Mouse (Mus musculus) CD4-positive helper T cell, adult 2 months (primary cell): Measurements from ENCODE around the gene Zfp689.
"Not testable (repeated sequence)": the region's sequence is repeated elsewhere in the genome, so short reads cannot be mapped to it uniquely, and the experiment has no call there.

Experiments
- DNase-seq: peaks from one replicate; pipeline ENCODE4 v3.0.0-alpha.2; 2012; ENCODE audit warnings: low read depth, missing footprints, low spot score

Gene Zfp689

GRCm38 (mm10) chr7:127470743-127471645 is 22.0 kb upstream of the Zfp689 start:
- DNase-seq, result peak; percentile 96

- peak; percentile 39 for DNase-seq
These were observed 21.2 kb upstream of the Zfp689 start for GRCm38 (mm10) chr7:127470011-127470715.

DNA sequence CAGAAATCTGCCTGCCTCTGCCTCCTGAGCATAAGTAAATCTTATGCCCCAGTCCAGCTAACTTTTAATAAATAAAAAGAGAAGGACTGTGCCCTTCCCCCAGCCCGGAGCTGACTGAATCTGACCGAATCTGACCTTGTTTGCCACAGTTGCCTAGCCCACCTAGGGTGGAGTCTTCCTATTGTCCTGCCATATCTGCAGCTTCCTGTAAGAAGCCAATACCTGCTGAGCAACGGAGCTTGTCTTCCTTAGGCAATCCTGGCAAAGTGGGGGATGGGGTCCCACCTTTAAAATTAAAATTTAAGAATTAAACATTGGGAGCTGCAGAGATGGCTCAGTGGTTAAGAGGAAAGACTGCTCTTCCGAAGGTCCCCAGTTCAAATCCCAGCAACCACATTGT is 17.6 kb upstream of the Zfp689 start:
- DNase-seq, result no peak

DNA sequence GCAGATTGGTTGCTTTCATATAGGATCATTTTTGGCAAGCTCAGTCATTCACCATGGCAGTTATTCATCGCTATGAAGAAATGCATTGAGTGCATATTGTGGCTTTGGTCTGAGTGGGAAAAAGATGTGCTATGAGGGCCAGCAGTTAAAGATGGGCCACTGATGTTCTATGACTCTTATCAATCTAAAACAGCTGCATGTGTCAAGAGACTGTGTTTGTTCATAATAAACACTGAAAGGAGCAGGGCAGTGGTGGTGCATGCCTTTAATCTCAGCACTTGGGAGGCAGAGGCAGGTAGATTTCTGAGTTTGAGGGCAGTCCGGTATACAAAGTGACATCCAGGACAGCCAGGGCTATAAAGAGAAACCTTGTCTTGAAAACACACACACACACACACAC is 16.7 kb upstream of the Zfp689 start:
- not testable (repeated sequence) for DNase-seq

DNA sequence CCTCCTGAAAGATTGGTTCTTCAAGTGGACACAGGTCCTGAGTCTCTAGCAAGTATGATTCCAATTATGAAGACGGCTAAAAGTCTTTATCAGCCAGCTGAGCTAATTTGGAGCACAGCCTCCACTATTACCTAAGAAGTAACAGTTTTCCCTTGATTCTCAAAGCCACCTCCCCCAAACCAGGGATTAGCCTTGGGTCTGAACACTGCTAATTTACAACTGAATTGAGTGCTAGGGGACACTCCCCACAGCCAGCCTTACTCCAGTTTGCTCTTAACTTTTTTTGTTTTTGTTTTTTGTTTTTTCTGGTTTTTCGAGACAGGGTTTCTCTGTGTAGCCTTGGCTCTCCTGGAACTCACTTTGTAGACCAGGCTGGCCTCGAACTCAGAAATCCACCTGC is 16.2 kb upstream of the Zfp689 start:
- no peak for DNase-seq

GRCm38 (mm10) chr7:127459311-127459710 is 10.4 kb upstream of the Zfp689 start, which contains the start of gene Prr14:
TSS of gene Prr14 (plus strand) at chr7:127459611.
- not testable (repeated sequence) for DNase-seq

DNA sequence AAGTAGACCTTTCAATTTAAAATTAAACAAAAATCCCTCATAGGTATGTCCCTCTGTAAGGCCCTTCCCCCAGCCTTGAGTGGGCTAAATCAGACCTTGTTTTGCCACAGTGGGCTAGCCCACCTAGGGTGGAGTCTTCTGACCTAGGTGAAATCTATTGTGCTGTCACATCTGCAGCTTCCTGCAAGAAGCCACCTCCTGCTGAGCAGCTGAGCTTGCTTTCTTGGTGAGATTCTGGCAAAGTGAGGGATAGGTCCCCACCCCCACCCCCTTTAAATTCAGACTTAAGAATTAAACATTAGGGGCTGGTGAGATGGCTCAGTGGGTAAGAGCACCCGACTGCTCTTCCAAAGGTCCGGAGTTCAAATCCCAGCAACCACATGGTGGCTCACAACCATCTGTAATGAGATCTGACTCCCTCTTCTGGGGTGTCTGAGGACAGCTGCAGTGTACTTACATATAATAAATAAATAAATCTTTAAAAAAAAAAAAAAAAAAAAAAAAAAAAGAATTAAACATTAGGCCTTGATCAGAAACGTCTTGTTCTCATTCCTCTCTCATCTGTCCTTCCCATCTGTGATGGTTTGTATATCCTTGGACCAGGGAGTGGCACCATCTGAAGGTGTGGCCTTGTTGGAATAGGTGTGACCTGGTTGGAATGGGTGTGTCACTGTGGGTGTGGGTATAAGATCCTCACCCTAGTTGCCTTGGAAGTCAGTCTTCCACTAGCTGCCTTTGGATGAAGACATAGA is 9.6 kb upstream of the Zfp689 start:
- not testable (repeated sequence) for DNase-seq

DNA sequence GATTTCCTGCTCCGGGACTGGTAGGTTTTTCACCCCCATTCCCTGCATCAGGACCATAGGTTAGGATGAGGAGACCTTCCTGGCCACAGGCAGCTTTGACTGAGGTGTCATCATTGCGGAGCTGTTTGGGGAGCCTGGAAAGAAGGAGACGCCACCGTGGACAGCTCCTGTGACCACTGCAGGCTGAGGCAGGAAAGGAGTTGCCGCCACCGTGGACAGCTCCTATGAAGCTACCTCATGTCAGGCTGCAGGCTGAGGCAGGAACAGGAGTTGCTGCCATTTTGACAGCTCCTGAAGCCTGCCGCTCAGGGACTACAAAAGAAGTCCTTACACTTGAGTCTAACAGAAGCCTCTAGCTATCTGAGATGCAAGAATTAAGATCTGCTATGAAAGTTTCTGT is 5.9 kb upstream of the Zfp689 start:
- no peak for DNase-seq

DNA sequence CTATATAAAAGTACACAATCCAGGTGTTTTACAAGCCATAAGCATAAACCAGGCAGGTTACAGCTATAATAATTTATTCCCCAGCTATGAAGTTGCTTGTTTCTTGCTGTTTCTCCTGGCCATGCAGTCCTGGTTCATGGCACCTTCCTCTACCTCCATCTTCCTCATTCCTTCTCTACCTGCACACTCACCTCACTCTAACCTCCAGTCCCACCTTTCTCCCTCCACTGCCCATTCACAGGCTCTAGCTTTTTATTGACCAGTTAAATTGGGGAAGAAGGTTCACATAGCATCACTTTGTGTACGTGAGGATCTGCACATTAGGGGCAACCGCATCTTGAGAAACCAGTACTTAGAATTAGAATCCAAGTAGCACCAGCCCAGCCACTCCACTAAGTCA is 4.1 kb upstream of the Zfp689 start:
- no peak for DNase-seq

DNA sequence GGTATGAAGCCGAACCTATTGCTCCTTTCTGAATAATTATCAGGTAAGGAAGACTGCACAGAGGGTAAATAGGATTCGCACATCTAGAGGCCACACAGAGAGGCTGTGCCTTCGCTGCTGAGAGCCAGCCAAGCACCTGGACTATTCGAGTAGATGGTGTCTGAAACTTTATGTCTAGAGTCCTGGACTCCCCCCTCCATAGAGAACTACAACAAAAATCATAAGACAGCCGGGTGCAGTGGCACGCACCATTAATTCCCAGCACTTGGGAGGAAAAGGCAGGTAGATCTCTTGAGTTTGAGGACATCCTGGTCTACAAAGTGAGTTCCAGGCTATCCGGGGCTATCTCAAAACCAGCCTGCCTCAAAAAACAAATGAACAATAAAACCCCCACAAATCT is 1.0 kb upstream of the Zfp689 start:
- no peak for DNase-seq

GRCm38 (mm10) chr7:127443976-127444375 is 5.0 kb downstream of the Zfp689 start:
- no peak for DNase-seq

DNA sequence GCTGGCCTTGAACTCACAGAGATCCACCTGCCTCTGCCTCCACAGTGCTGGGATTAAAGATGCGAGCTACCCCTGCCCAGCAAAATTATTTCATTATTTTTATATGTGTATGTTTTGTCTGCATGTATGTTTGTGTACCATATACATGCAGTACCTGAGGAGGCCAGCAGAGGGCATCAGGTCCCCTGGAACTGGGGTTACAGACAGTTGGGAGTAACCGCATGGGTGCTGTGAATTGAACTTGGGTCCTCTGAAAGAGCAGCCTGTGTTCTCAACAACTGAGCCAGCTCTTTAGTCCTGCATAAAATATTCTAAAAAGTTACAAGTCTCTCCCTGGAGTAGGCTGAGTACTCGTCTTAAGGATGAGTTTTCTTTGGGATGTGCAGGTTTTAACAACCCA is 11.2 kb downstream of the Zfp689 start:
- DNase-seq, result peak; percentile 38

DNA sequence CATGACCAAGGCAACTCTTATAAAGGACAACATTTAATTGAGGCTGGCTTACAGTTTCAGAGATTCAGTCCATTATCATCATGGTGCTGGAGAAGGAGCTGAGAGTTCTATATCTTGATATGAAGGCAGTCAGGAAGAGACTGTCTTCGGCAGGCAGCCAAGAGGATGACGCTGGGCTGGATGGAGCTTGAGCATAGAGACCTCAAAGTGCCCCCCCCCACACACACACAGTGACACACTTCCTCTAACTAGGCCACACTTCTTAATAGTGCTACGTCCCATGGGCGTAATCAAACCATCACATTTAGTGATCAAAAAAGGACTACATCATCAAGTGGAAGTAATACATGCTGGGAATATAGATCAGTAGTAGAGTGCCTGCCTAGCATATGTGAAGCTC is 13.8 kb downstream of the Zfp689 start:
- DNase-seq, result no peak

DNA sequence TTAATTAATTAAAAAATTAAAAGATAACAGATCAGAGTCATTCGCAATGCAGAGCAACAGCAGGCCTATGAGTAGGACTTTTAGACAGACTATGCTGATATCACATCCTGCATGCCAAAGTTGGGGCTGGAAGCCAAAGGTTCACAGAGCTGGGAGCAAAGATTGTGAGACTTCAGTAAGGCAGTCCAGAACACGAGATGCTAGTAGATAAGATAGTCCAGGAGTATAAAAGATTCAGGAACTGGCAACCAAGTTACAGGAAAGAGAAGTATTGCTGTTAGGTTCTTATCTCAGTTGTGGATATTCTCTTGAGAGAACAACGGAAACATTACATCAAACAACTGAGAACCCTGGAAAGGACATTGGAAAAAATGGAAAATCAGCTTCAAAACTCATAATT is 22.6 kb downstream of the Zfp689 start:
- DNase-seq, result no peak

DNA sequence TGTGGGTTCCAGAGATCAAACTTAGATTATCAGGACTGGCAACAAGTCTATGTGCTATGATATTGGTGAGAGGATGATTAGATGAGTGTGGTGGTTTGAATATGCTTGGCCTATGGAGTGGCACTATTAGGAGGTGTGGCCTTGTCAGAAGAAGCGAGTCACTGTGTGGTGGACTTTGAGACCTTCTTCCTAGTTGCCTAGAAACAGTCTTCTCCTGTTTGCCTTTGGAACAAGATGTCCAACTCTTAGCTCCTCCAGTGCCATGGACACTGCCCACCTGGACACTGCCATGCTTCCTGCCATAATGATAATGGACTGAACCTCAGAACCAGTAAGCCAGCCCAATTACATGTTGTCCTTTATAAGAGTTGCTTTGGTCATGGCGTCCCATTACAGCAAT is 23.0 kb downstream of the Zfp689 start:
- no peak for DNase-seq

DNA sequence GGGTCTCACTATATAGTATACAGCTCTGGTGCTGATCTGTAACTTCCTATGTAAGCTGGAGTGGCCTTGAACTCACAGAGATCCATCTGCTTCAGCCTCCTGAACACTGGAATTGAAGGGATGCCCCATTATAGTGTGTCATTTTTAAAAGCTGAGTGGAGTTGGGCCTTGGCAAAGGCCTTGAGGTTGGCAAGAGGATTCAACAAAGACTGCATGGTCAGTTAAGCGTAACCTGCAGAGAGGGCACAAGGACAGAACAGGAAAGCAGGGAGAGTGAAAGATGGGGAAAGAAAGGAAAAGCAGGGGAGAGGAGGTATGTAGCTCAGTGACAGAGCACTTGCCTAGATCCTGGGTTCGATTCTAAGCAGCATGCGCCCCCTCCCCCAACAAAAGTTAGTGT is 23.7 kb downstream of the Zfp689 start:
- no peak for DNase-seq

GRCm38 (mm10) chr7:127422247-127422646 is 26.7 kb downstream of the Zfp689 start:
- DNase-seq, result no peak

DNA sequence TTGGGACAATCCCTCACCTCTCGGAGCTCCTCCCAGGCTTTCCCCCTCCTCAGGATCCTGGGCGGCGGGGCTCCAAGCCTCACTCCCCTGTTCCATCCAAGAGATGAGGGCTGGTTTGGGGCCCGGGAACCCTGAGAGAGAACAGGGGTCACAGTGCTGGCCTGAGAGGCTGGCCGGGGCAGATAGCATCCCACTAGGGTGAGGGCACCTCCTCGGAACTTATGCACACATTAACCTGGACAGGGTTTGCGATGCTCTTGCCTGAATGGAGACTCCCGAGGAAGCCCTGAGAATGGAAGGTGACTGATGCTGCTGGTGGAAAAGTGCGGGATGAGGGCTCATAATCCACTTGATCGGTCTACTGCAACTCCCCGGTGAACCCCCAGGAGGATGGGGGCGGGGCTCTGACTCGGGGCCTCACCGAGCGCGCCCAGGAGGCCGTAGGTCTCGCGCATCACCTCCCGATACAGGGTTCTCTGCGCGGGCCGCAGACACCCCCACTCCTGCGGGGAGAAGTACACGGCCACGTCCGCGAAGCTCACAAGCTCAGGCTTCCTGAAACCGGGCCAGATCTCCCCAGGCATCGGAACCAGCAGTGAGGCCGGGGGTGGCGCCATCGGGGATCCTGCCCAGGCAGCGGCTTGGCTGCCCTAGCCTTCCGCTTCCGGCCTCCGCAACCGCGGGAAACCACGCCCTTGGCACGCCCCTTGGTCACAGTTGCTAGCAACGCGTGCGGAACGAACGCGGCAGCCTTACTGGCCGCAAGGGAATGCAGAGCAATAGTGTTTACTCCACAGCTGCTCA is 27.4 kb downstream of the Zfp689 start, which contains the start of gene Zfp688:
Gene Zfp688 (minus strand): TSS at position 681 of the 804 bp plus-strand sequence.
- peak; percentile 96 for DNase-seq

DNA sequence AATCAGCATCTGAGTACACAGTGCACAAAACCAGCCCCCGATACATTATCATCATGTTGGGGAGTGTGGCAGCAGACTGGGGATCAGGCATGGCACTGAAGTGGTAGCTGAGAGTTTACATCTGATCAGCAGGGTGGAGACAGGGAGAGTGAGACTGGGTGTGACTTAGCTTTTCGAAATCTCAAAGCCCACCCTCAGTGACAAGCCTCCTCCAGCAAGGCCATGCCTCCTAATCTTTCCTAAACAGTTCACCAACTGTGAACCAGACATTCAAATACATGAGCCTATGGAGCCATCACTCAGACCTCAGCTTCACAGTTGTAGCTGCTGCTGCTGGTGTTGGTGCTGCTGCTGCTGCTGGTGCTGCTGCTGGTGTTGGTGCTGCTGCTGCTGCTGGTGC is 37.5 kb downstream of the Zfp689 start:
- no peak for DNase-seq

- peak; percentile 89 for DNase-seq
These were observed 42.7 kb downstream of the Zfp689 start, which contains the start of gene Zfp764 for GRCm38 (mm10) chr7:127406002-127406987. TSS of gene Zfp764 (minus strand) at chr7:127406822.
